Mouse (Mus musculus) lung, adult 2 months (tissue): Measurements from ENCODE around the gene Pa2g4. TPM values are rescaled to one million over a fixed set of nuclear protein-coding genes. Genes with fewer than 3 reads are reported as not detected.

Experiments used
- DNase-seq: peaks from one replicate; pipeline ENCODE4 v3.0.0; 2022
- H3K4me1 ChIP-seq: fragments of 200-500 bp; 2 replicates; pipeline ENCODE4 v1.6.1; 2011; ENCODE audit warnings: low read length; ENCODE audit not compliant: control insufficient read depth, insufficient read depth
- H3K4me3 ChIP-seq: fragments of 200-500 bp; replicated peaks from 2 replicates; pipeline ENCODE3; 2011; ENCODE audit warnings: low read depth, mild to moderate bottlenecking, control low read depth, low read length; ENCODE audit errors: extremely low read depth
- CTCF ChIP-seq: fragments of 200-500 bp; IDR thresholded peaks from 2 replicates; pipeline ENCODE4 v1.5.1; 2011; ENCODE audit warnings: mild to moderate bottlenecking, low read length, control low read depth; ENCODE audit not compliant: insufficient read depth
- POLR2A ChIP-seq: fragments of 200-500 bp; IDR thresholded peaks from 2 replicates; pipeline ENCODE4 v1.6.1; 2011; ENCODE audit warnings: low read depth, mild to moderate bottlenecking, control low read depth, low read length, borderline replicate concordance; ENCODE audit errors: extremely low read depth
- WGBS: fragments of 180-500 bp; shearing (Covaris S2); methylation state at CpG from one replicate; pipeline ENCODE4 v1.1.7; 2018; 5-methylcytosine and 5-hydroxymethylcytosine counted together
- polyA plus RNA-seq: library from polyadenylated mRNA; depleted of rRNA; stranded (reverse); fragments of >200 nt; gene quantifications from 2 replicates; pipeline ENCODE4 v1.2.3, GENCODE M21; 2012

Pa2g4 gene
- polyA plus RNA-seq, 1 experiment = 23.9 TPM

DNA sequence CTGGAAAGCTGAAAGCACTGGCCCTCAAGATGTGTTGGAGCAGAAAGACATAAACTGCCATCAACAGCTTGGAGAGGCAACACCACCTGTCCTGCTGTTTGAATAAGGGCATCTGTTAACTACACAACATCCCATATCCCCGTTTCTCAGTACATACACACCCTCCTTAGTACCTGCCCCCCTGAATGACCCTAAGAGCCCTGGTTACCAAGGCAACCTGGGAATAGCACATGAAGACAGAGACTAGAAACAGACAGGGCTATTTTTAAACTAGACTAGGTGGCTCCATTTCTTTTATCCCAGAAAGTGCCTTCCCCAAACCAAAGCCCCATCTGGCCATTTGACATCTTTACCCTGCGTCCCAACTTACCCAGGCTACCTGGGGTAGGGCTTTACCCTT, 22.7 kb downstream of the Pa2g4 start:
- 64% methylated on average over 2 of the region's 2 CpGs for WGBS

DNA sequence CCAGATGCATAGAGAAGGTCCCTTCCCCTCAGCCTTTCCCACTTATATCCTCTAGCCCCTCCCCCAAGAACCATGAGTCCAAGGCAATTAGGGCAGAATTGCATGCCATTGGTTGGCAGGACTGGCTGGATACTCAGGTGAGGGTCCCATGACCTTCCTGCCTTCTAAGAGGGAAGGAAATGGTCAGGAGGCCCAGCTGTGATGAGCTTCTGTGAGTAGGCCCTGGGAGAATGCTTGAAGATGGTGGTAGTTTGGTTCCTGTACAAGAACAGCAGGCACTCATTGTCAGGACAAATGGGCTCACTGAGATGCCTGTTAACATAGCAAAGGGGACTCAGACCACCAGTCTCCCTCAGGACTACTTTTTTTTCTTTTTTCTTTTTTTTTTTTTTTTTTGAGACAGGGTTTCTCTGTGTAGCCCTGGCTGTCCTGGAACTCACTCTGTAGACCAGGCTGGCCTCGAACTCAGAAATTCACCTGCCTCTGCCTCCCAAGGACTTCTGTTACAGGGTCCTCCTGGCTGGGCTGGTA, 27.4 kb downstream of the Pa2g4 start:
- no peak for DNase-seq
- Histone ChIP-seq H3K4me1 (peaks cover 6% of the 10 kb centered on the region), H3K4me3 (no peak overlapping the region)
- no peak for TF ChIP-seq CTCF
- 93% methylated on average over 1 of the region's 1 CpGs for WGBS

More for the DNA sequence above, 22.7 kb downstream of the Pa2g4 start:
- Histone ChIP-seq H3K4me3 (no peak overlapping the region), H3K4me1 (peaks cover 2% of the 10 kb centered on the region)
- TF ChIP-seq CTCF (no peak), POLR2A (no peak)
- DNase-seq = no peak

DNA sequence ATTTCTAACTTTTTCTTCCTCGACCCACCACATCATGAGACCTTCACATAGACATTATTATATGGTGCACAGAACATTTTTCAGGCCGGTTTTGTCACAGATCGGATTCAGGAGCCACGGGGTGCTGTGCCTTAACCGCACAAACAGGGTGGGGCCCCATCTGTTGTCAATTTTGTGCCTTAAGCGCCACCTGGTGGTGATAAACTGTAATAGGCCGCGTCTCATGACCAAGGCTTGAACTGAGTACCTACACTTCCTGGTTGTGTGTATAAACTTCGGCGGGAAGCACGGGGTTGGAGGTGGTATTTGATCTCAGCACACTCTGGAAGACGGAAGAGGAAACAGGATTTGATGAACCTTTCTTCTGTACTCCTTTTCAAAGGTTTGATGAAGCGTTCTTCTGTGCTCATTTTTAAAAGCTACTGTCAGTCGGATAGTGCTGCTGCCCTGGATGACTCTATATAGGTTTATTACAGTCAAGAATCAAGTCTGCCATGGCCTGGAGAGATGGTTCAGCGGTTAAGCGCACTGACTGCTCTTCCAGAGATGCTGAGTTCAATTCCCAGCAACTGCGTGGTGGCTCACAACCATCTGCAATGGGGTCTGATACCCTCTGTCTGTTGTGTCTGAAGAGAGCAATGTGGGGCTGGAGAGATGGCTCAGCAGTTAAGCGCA, 29.4 kb downstream of the Pa2g4 start:
- H3K4me3 ChIP-seq = no peak overlapping the region
- TF ChIP-seq POLR2A (no peak), CTCF (peak; percentile 71)
- WGBS = 12% methylated on average over 18 of the region's 18 CpGs
- DNase-seq = peak; percentile 87
- H3K4me1 ChIP-seq = peaks cover 6% of the 10 kb centered on the region

DNA sequence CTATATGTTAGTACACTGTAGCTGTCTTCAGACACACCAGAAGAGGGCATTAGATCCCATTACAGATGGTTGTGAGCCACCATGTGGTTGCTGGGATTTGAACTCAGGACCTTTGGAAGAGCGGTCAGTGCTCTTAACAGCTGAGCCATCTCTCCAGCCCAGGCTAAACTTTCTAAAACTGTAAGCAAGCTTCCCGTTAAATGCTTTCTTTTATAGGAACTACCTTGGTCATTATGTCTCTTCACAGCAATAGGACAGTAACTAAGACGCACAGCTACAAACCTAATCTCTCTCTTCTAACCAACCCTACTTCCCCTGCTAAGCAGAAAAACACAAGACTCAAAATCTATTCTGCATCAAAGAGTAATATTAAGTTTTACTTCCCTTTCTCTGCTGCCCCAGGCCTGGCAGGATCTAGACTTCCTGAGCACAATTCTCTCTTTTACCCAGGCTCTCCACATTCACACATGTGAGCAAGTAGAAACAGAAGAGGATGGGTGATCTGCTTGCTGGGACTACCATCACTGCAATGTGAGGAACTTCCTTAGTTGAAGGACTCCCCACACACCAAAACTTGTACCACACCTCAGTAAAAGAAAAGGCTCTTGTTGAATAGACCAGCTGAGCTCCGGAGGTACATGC, 30.0 kb downstream of the Pa2g4 start:
- H3K4me3 ChIP-seq = no peak overlapping the region
- TF ChIP-seq POLR2A = no peak
- TF ChIP-seq CTCF = no peak
- 67% methylated on average over 4 of the region's 4 CpGs for WGBS
- no peak for DNase-seq
- peaks cover 6% of the 10 kb centered on the region for H3K4me1 ChIP-seq

DNA sequence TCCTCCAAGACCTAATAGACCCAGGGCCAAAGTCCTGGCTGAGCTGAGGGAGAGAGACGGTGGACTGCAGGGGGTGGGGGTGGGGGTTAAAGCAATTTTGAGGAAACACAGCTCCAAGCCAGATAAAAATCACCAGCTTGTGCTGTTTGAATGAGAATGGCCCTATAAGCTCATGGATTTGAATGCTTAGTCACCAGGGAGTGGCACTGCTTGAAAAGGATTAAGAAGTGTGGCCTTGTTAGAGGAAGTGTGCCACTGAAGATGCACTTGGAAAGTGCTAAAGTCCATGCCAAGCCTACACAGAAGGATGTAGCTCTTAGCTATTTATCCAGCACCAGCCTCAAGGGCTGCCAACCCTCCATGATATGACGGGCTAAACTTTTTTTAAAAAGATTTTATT, 30.6 kb downstream of the Pa2g4 start:
- TF ChIP-seq CTCF (no peak), POLR2A (no peak)
- 86% methylated on average over 2 of the region's 2 CpGs for WGBS
- H3K4me1 ChIP-seq = peaks cover 6% of the 10 kb centered on the region
- H3K4me3 ChIP-seq = no peak overlapping the region
- DNase-seq = no peak

DNA sequence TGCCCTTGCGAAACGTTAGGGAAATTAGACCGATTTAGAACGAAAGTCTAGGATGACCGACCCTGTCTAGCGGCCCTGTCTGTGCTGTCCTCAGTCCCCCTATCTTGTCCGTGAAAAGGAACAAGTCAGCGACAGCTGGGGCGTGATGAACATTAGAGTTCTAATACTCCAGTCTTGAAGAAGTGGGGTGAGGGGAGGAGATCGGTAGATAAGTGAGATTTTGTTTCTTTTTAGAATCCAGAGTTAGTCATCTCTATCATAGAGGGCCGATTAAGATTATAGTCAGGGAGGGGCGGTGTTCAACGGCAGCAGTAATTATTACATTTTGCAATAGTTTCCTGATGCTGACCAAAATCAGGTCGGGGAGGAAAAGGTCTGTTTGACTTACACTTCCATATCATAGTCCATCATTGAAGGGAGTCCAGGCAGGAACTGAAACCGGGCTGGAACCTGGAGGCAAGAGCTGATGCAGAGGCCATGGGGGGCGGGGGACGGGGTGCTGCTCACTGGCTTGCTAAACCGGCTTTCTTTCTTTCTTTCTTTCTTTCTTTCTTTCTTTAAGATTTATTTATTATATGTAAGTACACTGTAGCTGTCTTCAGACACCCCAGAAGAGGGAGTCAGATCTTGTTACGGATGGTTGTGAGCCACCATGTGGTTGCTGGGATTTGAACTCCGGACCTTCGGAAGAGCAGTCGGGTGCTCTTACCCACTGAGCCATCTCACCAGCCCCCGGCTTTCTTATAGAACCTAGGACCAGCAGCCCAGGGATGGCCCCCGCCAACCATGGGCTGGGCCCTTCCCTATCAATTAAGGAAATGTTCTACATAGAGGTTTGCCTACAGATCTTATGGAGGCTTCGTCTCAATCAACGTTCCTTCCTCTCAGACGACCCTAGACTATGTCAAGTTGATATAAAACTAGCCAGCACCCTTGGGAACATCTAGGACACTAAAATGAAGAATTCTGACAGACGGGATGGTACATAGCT, 39.1 kb downstream of the Pa2g4 start:
- no peak for DNase-seq
- H3K4me3 ChIP-seq = peak overlapping the region; percentile 64
- TF ChIP-seq POLR2A = no peak
- no peak for TF ChIP-seq CTCF
- peaks cover 4% of the 10 kb centered on the region; the same call in 1 of the 2 replicates for H3K4me1 ChIP-seq
- WGBS = 24% methylated on average over 28 of the region's 28 CpGs

DNA sequence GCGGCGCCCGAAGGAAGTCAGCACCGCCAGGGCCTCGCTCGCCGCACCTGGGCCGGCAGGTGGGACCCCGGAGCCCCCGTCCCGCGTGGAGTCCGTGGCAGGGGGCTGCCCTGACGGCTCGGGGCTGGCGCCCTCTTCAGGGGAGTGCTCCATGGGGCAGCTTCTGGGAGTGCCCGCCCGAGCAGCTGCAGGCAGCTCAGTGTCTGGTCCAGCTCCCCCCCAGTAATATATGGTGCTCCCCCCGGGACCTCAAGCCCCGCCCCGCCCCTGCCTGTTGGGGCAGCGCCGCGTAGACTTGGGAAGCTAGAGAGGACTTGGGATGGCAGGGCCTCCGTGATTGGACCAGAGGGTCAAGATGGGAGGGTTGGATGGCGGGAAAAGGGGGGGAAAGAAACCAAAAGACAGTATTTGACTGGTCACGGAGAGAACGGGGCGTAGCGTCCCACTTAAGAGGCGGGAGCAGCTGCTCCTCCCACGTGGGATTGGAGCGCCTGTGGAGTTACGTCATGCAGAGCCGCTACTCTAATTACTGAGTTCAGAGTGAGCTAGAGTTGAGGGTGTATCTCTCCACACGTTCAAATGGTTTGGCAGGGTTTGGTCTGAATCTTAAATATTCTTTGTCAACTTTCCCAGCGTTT, 40.0 kb downstream of the Pa2g4 start, which contains the start of gene Esyt1:
Esyt1 (minus strand) TSS at position 201 of the 638 bp plus-strand sequence.
- TF ChIP-seq CTCF (no peak), POLR2A (peak; percentile 82; the same call in 1 of the 2 replicates)
- WGBS = under 1% methylated on average over 37 of the region's 37 CpGs
- peak; percentile 89 for DNase-seq
- H3K4me3 ChIP-seq = peak within 1 kb of the TSS; percentile 79
- H3K4me1 ChIP-seq = peaks cover 4% of the 10 kb centered on the region; the same call in 1 of the 2 replicates

DNA sequence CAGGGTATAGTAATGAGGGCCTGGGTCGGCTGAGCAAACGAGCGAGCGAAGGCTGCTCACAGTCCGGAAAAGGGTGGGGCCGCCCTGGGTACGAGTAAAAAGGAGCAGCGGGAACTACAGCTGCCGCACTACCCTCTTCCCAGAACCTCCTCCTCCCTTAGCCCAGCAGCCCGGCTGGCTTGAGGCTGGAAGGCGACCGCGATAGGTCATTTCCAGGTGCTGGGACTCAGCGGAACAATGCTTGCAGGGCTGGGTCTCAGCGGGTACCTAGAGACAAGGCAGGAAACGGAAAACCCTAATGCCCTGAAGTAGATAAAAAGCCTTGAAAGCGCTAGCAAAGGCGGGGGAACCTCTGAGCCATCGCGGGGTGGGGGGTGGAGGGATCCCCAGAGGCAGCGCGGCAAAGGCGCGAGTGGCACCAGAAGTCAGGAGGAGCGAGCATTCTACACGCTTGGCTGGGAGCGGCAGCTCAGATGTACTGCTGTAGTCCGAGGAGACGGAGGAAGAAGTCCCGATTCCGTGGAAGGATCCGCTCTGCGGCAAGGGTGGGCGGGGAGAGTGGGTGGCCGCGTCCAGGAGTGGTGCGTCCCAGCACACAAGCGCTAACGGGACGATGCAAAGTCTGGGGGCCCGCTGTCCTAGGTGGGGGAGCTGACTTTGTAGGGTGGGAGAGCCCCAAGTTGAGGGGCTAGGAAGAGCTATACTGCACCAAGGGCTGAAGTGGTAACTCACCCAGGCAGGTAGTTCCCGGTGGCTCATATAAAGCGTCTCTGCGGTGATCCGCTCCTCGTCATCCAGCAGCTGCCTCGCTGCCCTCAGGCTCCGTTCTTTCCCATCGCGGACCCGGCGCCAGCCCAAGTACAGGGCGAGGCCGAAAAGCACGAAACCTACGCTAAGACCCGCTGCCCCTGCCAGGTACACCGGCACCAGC, 40.8 kb downstream of the Pa2g4 start:
- TF ChIP-seq POLR2A (peak; percentile 37), CTCF (no peak)
- DNase-seq = peak; percentile 59
- WGBS = under 1% methylated on average over 58 of the region's 58 CpGs
- Histone ChIP-seq H3K4me1 (peaks cover 4% of the 10 kb centered on the region; the same call in 1 of the 2 replicates), H3K4me3 (peak overlapping the region; percentile 79)

DNA sequence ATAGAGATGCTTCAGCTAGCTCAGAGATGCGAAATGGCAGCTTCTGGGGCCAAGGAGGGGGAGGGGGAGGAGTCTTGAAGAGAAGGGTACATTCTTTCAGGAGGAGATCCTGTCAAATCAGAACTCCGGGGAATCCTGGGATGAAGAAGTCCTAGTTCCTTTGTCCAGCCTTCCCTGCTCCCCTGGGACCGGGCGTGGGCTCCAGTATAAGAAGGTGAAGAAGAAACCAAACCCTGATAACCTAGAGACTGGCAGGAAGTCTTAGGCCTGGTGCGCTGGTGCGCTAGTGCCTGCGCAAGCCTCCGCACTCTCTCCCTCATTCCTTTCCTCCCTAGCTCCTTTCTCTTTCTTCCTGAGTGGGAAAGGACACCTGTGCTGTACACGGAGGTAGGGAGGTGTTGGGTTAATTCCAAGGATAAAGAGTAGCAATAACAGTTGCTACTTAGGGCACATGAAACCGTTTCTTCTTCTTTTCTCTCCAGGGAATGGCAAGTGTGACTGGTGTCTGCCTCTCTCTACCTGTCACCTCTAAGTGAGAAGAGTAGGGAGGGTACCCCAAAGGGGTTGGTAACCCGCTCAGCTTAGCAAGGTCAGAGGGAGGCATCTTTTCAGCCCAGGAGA, 41.6 kb downstream of the Pa2g4 start:
- TF ChIP-seq CTCF (no peak), POLR2A (no peak)
- no peak for DNase-seq
- Histone ChIP-seq H3K4me1 (peaks cover 4% of the 10 kb centered on the region; the same call in 1 of the 2 replicates), H3K4me3 (peak overlapping the region; percentile 79)
- 29% methylated on average over 11 of the region's 11 CpGs for WGBS
